Mouse (Mus musculus) lung, postnatal 0 days (tissue): Measurements from ENCODE around the gene Krt19.

Experiments
- CTCF ChIP-seq: IDR thresholded peaks from 2 replicates; pipeline ENCODE4 v1.5.1; 2016; ENCODE audit warnings: antibody characterized with exemption, mild to moderate bottlenecking
- EP300 ChIP-seq: IDR thresholded peaks from 2 replicates; pipeline ENCODE4 v1.6.1; 2016; ENCODE audit warnings: antibody characterized with exemption, mild to moderate bottlenecking, control low read depth

GRCm38 (mm10) chr11:100157331-100157730 is 8.9 kb upstream of the Krt19 start:
- TF ChIP-seq CTCF = no peak
- no peak for TF ChIP-seq EP300
